Mouse (Mus musculus) intestine, embryonic 16.5 days (tissue): ENCODE measurements around the gene Gm21304. TPM values are rescaled to one million over a fixed set of nuclear protein-coding genes. Genes with fewer than 3 reads are reported as not detected.
"Not testable (repeated sequence)": the region's sequence is repeated elsewhere in the genome, so short reads cannot be mapped to it uniquely, and the experiment has no call there.

Experiments
- ATAC-seq: fragments of 200-750 bp; cut with Nextera tagmentation; 2 replicates; pipeline ENCODE4 v1.8.0; 2017; ENCODE audit warnings: moderate TSS enrichment, moderate library complexity
- H3K27ac ChIP-seq: fragments of 300-500 bp; sonication (generic); 2 replicates; pipeline ENCODE4 v1.5.1; 2014; ENCODE audit warnings: mild to moderate bottlenecking, low read length
- H3K27me3 ChIP-seq: fragments of 300-500 bp; sonication (generic); replicated peaks from 2 replicates; pipeline ENCODE4 v1.6.1; 2014; ENCODE audit warnings: low read length, control low read depth, mixed read lengths; ENCODE audit not compliant: control insufficient read depth, insufficient read depth
- H3K36me3 ChIP-seq: fragments of 300-500 bp; sonication (generic); 2 replicates; pipeline ENCODE4 v1.6.1; 2014; ENCODE audit warnings: low read length, control low read depth; ENCODE audit not compliant: control insufficient read depth, insufficient read depth
- H3K4me1 ChIP-seq: fragments of 300-500 bp; sonication (generic); 2 replicates; pipeline ENCODE4 v1.6.1; 2014; ENCODE audit warnings: low read length, control low read depth, mixed read lengths; ENCODE audit not compliant: control insufficient read depth, insufficient read depth
- H3K4me2 ChIP-seq: fragments of 300-500 bp; sonication (generic); 2 replicates; pipeline ENCODE4 v1.6.1; 2014; ENCODE audit warnings: low read depth, low read length, control low read depth
- H3K4me3 ChIP-seq: fragments of 300-500 bp; sonication (generic); 2 replicates; pipeline ENCODE4 v1.5.1; 2014; ENCODE audit warnings: mild to moderate bottlenecking, low read length
- H3K9ac ChIP-seq: fragments of 300-500 bp; sonication (generic); 2 replicates; pipeline ENCODE4 v1.6.1; 2014; ENCODE audit warnings: low read depth, low read length
- H3K9me3 ChIP-seq: fragments of 300-500 bp; sonication (generic); 2 replicates; pipeline ENCODE4 v1.6.1; 2016; ENCODE audit warnings: low read length, control low read depth; ENCODE audit not compliant: control insufficient read depth
- WGBS: fragments of 180-500 bp; shearing (Covaris S2); extraction: QIAGEN DNeasy Blood & Tissue Kit; methylation state at CpG from one replicate; pipeline ENCODE4 v1.1.7; 2014; 5-methylcytosine and 5-hydroxymethylcytosine counted together
- polyA plus RNA-seq: library from polyadenylated mRNA; unstranded; fragments of >200 nt; fragmentation: Nextera tagmentation; extraction: Ambion mirVana; gene quantifications from 2 replicates; pipeline ENCODE4 v1.2.1, GENCODE M21; 2015

Gene Gm21304
- polyA plus RNA-seq, result not detected in 2 replicates

- not testable (repeated sequence) for H3K4me2 ChIP-seq, H3K9ac ChIP-seq, ATAC-seq, H3K36me3 ChIP-seq, H3K4me3 ChIP-seq, H3K9me3 ChIP-seq, H3K4me1 ChIP-seq, H3K27me3 ChIP-seq, H3K27ac ChIP-seq
- WGBS, result no CpG with 5 or more reads among the region's 3 CpGs
Measured at GRCm38 (mm10) chr10:104168215-104168614, at the start of gene Gm21304. Gm21304 (plus strand) TSS chr10:104168515.

- ATAC-seq, H3K36me3 ChIP-seq, H3K4me2 ChIP-seq, H3K9ac ChIP-seq, H3K27me3 ChIP-seq, H3K4me1 ChIP-seq, H3K4me3 ChIP-seq, H3K9me3 ChIP-seq, H3K27ac ChIP-seq: not testable (repeated sequence)
- no CpG with 5 or more reads among the region's 3 CpGs for WGBS
Measured at GRCm38 (mm10) chr10:104142687-104143086, 25.6 kb upstream of the Gm21304 start, which contains the start of gene Gm21293. Gm21293 (plus strand) TSS chr10:104142987.

GRCm38 (mm10) chr10:104151197-104151596 lies 17.1 kb upstream of the Gm21304 start, which contains the start of gene Gm6763:
Gm6763 (plus strand) TSS chr10:104151497.
- H3K4me3 ChIP-seq, H3K4me2 ChIP-seq, ATAC-seq, H3K9me3 ChIP-seq, H3K9ac ChIP-seq, H3K36me3 ChIP-seq, H3K4me1 ChIP-seq, H3K27me3 ChIP-seq, H3K27ac ChIP-seq: not testable (repeated sequence)
- WGBS, result no CpG with 5 or more reads among the region's 3 CpGs

- not testable (repeated sequence) for H3K27me3 ChIP-seq, H3K9ac ChIP-seq, H3K4me1 ChIP-seq, H3K9me3 ChIP-seq, H3K4me3 ChIP-seq, H3K27ac ChIP-seq, H3K4me2 ChIP-seq, H3K36me3 ChIP-seq, ATAC-seq
- no CpG with 5 or more reads among the region's 3 CpGs for WGBS
Measured at GRCm38 (mm10) chr10:104159706-104160105, 8.6 kb upstream of the Gm21304 start, which contains the start of gene Gm8764. Gm8764 (plus strand) TSS chr10:104160006.

- H3K27me3 ChIP-seq, H3K4me3 ChIP-seq, H3K36me3 ChIP-seq, H3K9me3 ChIP-seq, H3K4me1 ChIP-seq, H3K4me2 ChIP-seq, H3K27ac ChIP-seq, H3K9ac ChIP-seq, ATAC-seq: not testable (repeated sequence)
- no CpG with 5 or more reads among the region's 3 CpGs for WGBS
Measured at GRCm38 (mm10) chr10:104176724-104177123, 8.4 kb downstream of the Gm21304 start, which contains the start of gene Gm21312. Gm21312 (plus strand) TSS chr10:104177024.

GRCm38 (mm10) chr10:104185233-104185632 lies 16.9 kb downstream of the Gm21304 start, which contains the start of gene Gm20765:
Gm20765 (plus strand) TSS chr10:104185533.
- not testable (repeated sequence) for ATAC-seq, H3K27ac ChIP-seq, H3K27me3 ChIP-seq, H3K4me1 ChIP-seq, H3K36me3 ChIP-seq, H3K9ac ChIP-seq, H3K4me2 ChIP-seq, H3K4me3 ChIP-seq, H3K9me3 ChIP-seq
- no CpG with 5 or more reads among the region's 3 CpGs for WGBS

GRCm38 (mm10) chr10:104193742-104194141 lies 25.4 kb downstream of the Gm21304 start, which contains the start of gene Gm4340:
Gm4340 (plus strand) TSS chr10:104194042.
- H3K27ac ChIP-seq, H3K27me3 ChIP-seq, H3K4me3 ChIP-seq, ATAC-seq, H3K4me2 ChIP-seq, H3K36me3 ChIP-seq, H3K9ac ChIP-seq, H3K4me1 ChIP-seq, H3K9me3 ChIP-seq: not testable (repeated sequence)
- WGBS, result no CpG with 5 or more reads among the region's 3 CpGs

- Histone ChIP-seq H3K4me3 (no peak overlapping the region), H3K27me3 (no peaks in the 10 kb centered on the region), H3K4me2 (no peak overlapping the region), H3K4me1 (no peaks in the 10 kb centered on the region), H3K9ac (no peak overlapping the region), H3K9me3 (no peaks in the 10 kb centered on the region), H3K36me3 (no peaks in the 10 kb centered on the region), H3K27ac (no peak overlapping the region)
- ATAC-seq, result no peak
- 78% methylated on average over 1 of the region's 1 CpGs for WGBS
Measured at GRCm38 (mm10) chr10:104209655-104210054, 41.3 kb downstream of the Gm21304 start.

- Histone ChIP-seq H3K4me2 (no peak overlapping the region), H3K9me3 (no peaks in the 10 kb centered on the region), H3K4me1 (no peaks in the 10 kb centered on the region), H3K9ac (no peak overlapping the region), H3K27me3 (no peaks in the 10 kb centered on the region), H3K27ac (no peak overlapping the region), H3K4me3 (no peak overlapping the region), H3K36me3 (no peaks in the 10 kb centered on the region)
- no peak for ATAC-seq
- 75% methylated on average over 3 of the region's 3 CpGs for WGBS
Measured at GRCm38 (mm10) chr10:104210268-104210990, 42.1 kb downstream of the Gm21304 start.
